Mouse (Mus musculus) adrenal gland, postnatal 4 days (tissue): ENCODE data around the gene Fbn1. TPM values are rescaled to one million over a fixed set of nuclear protein-coding genes. Genes with fewer than 3 reads are reported as not detected.

Experiments used
- DNase-seq, 2 experiments: peaks; one replicate each; pipeline ENCODE4 v3.0.0; 2021 to 2022; ENCODE audit warnings: low spot score in 2 of 2, mixed read lengths in 2 of 2
- total RNA-seq, 2 experiments: library from RNA; stranded (reverse); gene quantifications; 2 replicates each; pipeline ENCODE4 v1.2.3; 2021

Fbn1 gene
- total RNA-seq, 2 experiments from 2014 or later: 103 to 104 TPM

DNA sequence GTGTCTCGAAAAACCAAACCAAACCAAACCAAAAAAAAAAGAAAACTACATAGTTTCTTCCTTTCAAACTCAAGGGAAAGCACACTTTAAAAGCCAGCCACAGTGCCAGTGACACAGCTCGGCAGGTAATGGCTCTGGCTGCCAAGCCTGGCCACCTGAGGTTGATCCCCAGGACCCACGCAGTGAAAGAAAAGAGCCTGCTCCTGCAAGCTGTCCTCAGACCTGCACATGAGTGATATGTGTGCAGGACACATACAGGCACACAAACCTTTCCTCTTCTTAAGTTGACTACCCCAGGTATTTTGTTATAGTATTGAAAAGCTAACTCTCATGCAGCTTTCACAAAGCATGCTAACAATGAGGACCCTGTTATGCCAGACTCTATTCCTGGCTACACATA lies 107.7 kb downstream of the Fbn1 start:
- DNase-seq: no peak

DNA sequence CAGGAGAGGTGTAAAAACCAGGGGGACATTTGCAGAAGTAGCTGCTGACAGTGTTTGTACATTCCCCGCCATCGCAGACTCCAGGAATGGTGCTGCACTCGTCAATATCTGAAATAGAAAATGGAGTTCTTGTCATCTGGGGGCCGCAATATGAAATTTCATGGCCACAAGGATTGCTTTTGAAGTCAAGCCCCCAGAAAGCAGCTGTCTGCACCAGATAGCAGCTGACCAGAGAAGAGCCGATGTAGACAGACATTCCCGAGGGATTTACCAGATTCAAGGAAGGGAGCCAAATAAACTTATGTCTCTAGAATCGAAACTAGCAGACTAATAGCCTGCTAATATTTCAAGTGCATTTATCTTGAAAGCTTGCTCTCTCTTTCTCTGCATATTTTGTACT lies 110.0 kb downstream of the Fbn1 start:
- no peak for DNase-seq

DNA sequence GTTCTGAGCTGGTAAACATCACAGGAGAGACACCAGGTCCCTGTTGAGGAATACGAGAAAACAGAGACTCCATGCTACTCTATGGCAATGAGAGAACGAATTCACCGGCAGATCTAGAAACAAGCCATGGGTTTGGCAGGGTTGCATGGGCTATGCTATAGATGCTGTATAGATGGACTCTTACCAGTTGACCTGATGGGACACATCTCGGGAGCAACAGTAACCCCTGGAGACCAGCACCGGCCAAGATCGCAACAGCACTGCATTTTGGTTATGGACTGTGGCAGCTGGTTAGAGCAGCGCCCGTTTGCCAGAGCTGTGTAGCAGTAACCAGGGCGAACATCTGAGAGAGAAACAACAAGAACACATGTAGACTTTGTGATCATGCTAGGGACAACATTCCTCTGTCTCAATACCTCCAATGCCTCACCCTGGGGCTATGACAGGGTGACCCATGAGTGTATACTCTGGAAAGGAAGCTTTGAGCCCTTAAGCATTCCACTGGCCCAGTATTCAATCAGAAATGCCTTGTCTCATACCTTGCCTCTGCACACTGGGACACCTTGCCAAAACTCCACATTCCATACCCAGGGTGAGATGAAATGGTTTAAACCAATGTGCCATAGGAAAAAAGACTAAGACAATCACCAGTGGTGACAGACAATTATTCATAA lies 113.2 kb downstream of the Fbn1 start:
- no peak for DNase-seq

DNA sequence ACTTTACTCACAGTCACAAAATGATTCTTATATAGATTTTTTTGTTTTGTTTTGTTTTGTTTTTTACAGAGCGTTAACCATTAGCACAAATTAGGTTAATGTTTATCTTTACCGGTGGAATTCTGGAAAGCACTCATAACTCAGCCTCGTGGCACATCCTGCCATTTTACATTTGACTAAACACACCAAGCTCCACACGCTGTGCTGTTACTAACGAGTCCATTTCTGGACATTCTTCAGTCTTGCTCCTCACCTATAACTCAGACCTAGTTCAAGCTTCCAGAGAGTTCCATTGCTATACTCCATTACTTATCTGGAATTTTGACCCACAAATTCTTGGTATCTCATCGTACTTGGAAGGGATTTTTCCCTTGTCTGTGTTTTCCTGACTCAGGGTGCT lies 116.2 kb downstream of the Fbn1 start:
- DNase-seq: no peak

DNA sequence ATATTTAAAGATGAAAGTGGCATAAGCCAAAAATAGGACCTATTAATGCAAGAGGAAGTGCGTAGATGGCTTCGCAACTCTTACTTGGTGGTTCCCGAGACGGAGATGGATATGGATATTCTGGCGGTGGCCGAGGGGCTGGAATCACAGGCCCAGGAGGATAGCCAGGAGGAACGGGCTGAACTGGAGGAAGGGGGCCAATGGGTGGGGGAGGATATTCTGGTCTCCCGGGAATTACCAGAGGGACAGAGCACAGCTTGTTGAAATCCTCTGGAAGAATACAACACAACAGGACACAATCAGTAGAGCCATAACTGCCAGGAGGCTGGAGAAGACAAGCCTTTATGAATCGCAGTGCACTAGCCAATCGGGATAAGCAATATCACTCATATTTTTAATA lies 118.0 kb downstream of the Fbn1 start:
- DNase-seq: no peak

DNA sequence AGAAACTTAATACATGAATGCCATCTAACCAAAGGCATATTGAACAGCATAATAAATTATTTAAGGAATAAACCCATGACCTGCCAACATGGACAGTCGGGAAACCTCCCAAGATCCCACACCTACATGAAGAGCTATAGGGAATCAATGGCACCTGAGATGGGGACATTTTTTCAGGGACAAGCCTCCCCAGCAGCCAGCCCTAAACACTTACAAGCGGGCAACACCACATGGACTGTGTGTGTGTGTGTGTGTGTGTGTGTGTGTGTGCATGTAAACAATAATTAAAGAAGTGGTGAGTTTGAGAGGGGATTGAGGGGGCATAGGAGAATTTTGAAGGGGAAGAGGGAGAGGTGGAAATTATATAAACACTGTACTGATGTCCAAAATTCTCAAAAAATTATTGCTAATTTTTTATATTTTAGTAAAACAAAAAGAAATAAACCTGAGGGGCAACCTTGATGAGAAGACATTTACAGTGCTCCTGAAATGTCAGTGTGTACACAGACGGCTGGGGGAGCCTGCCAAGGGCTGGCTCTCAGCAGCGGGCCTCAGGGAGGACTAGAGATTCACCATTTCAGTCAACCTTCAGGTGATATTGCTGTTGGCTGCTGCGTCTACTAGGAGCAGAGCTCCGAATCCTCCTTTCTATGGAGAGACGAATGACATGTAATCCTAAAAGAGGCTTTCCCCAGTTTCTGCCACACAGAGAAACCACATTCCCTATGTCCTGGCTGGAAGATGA lies 121.4 kb downstream of the Fbn1 start:
- no peak for DNase-seq

DNA sequence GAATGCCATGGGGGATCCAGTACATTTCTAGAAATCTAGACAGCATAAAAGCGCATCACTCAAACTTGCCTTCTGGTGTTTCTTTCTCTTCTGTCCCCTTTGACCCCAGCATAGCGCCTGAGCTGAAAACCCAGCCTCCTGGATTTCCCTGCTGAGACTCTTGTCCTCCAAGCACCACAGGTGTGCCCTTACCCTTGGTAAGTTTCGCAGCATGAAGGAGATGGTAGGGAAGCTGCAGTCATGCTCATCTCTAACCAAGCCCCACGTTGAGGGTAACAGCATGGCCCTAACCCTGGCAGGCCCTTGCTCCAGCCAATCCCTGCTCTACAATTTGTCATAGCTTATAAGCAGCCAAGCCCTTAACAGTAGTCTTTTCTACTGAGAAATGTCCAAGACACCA lies 122.9 kb downstream of the Fbn1 start:
- no peak for DNase-seq

DNA sequence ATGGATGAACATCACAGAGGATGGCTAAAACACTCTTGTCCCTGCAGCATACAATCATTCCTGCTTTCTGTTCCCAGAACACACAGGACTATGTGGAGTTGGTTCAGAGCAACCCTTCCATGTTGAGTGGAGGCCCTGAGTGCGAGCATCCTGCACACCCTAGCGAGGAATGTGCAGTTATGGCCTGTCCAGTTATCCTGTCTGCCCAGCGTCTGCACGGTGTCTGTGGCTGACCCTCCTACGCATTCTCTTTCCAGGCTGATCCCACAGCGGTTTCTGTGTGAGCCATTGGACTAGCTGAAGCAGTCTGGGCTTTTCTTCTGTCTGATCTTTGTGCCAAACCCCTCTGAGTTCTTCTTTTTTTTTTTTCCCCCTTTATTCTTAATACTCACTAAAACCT lies 123.4 kb downstream of the Fbn1 start:
- no peak for DNase-seq

DNA sequence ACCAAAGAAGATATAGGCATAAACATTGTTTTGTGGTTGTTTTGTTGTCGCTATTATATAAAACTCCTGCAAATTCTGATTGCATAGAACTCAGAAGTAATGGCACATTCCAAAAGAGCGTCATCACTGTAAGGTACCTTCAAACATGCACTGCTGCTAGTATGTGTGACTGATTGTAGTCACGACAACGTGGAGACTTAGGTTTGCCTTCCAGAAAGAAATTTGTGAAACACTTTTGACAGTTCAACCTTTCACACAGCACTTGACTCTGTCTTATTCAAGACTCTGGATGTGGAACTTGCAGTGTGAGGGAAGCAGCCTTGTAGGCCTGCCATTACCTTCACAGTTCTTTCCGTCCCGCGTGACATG lies 124.5 kb downstream of the Fbn1 start:
- DNase-seq: no peak

DNA sequence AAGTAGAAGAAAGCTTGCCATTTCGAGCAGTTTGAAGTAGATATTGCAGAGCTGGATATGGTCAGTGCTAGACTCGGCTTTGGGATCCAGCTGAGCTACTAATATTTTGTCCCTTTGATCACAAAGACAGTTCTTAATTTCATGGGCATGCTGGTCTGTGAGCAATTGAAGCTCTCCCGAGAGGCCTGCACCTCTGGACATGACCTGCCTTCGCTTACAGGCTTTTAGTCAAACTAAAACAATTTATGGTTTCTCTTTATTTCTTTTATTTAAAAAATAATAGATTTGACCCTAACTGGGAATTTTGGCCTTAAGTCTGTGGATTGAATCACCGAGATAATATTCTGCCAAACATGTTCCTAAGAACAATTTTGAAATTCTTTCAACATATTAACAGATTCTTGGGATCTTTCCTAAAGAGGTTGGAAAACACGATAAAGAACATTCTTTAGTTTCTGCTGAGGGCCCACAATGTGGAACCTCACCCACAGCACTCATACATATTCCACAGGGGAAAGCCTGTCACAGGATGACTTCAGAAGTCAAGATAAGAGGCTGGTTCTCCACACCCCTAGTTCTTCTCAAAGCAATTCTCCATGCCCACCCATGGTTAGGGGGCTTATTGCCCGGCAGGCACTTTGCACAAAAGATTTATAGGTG lies 125.0 kb downstream of the Fbn1 start:
- DNase-seq: no peak

DNA sequence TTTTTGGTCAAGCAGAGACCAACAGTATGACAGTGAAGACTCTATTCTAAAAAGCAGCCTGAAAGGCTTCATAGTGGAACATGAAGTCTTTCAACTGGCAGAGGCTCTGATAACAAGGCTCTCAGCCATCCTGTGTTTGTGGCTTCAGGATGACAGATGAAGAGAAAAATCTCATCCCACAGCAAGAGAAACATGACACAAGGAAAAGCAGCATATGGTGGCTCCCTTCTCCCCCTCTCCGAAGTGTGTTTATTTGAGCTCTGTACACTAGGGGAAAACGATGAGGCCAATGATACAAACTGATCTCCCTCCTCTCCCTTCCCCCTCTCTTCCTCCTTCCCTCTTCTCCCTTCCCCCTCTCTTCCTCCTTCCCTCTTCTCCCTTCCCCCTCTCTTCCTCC lies 127.7 kb downstream of the Fbn1 start:
- DNase-seq: no peak

DNA sequence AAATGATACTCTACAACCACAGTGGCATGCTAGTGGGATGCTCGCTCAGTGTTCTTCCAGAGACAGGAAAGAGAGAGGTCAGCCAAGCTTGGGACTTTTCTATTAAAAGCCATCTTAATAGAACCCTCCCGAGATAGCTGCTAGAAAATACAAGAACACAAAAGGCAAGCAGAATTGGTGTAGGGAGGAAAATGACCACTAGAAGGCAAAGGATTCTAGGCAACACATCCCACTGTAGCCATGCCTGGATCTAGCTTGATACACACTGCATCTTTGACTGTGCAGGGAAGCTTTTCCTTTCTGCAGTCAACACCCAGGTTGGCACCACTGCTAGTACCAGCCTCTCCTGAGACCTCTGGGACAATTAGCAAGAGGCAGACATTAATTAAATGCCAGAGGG lies 128.6 kb downstream of the Fbn1 start:
- no peak for DNase-seq

DNA sequence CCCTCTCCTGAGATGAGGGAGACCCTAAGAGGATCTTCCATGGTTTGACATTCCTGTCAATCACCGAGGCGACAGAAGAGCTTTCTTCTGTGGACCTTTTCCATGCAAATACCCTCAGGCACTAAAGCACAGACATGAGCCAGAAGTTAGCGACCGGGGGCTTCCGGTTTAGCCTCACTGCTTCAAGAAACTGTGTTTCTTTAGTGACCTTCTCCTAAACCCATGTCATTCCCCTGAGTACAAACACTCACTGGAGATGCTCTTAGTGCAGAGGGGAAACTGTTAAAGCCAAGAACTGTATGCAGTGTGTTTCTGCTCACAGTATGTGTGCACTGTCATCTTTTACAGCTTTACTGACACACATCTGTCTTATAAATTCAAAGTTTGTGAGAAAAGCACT lies 131.9 kb downstream of the Fbn1 start:
- no peak for DNase-seq

DNA sequence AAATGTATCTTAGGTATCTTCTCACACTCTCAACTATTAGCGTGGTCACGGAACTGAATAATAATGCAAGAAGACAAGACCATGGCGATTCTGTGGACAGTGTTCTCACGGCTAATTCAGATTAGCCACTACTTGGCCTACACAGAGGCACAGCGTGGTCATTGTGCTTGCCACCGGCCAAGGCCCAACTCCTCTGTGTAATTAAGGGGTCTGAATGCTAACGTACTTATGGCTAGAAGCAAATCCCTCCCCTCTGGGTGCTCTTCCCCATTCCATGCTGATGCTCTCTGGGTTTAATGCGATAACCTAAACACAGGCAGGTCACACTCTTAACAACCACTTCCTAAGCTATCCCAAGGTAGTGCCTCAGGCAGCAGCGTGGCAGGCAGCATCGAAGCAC lies 132.5 kb downstream of the Fbn1 start:
- DNase-seq: no peak

DNA sequence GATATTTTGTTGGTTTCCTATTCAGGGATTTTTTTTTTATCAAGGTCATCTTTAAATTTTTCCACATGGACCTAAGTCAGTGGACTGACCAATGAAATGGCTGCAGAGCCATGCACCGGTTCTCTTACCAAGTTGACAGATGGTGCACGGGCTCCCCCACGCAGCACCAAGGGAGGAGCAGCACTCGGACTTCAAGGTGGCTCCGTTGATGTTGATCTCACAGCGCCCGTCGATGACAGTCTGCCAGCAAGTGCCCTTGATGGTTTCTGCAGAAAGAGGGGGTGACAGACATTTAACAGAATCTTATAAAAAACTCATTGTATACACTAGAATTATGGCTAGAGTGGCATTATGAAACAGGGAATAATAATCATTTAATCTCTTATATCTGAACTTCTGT lies 138.1 kb downstream of the Fbn1 start:
- DNase-seq: no peak

DNA sequence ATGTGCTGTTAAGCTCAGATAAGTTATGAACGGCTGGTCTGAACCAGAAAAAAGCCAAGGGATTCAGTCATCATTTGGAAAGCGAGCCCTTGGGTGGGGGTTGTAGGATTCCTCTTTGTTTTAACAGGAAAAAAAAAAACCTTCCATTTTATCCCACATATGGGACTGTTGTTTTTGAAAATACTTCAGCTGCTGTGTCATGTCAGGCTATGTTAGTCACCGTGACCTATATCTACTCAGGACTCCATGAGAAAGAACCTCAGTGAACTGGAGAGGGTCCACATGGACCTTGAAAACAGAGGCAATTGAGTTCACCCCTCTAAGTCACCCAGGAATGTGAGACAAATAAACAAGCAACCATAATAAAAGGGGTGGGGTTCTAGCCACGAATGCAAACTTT lies 139.2 kb downstream of the Fbn1 start:
- no peak for DNase-seq

DNA sequence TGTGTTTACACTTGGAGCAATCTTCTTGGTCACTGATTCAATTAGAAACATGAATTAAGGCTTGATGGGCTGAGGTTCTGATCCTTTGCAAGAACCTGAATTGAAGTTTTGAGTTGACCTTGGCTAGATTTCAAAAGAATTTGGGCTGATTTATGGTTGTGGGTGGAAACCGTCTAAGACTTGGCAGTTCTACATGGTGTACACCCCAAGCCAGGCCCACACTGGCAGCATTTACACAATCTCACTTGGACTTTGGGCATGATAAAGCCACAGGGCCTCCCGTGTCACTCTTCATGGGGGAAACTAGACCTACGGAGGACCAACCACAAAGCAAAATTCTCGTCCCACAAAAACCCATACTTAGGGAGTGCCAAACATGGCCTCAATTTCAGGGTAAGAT lies 146.1 kb downstream of the Fbn1 start:
- no peak for DNase-seq

DNA sequence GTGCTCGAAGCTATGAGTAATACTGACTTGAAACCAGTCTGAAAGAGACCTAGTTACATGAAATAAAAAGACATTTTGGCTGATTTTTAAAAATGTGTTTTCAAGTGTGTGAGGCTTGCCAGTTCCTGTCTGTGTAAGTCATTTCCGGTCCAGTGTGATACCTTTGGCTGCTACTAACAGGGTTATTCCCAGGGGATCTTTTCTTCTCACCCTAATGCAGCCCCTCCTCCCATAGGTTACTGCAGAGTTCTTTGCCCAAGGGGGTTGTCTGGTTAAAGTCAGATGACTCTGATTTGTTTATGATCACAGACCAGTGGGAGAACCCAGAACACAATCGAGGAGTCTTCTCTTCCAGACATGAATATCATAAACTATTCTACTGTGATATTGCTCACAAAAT lies 151.3 kb downstream of the Fbn1 start:
- DNase-seq: no peak

DNA sequence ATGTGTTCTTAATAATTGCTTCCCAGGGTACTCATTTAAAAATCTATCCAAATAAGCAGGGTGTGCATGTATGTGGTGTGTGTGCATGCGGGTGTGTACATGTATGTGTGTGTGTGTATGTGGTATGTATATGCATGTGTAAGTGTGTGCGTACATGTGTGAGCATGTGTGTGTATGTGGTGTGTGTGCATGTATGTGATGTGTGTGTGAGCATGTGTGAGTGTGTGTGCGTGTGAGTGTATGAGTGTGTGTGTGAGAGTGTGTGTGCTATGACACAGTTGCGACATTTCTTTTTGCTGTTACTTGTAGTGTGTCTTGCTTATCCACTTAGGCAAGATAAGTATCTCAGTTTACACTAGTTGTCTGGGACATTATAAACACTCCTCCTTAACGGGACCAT lies 151.7 kb downstream of the Fbn1 start:
- no peak for DNase-seq

DNA sequence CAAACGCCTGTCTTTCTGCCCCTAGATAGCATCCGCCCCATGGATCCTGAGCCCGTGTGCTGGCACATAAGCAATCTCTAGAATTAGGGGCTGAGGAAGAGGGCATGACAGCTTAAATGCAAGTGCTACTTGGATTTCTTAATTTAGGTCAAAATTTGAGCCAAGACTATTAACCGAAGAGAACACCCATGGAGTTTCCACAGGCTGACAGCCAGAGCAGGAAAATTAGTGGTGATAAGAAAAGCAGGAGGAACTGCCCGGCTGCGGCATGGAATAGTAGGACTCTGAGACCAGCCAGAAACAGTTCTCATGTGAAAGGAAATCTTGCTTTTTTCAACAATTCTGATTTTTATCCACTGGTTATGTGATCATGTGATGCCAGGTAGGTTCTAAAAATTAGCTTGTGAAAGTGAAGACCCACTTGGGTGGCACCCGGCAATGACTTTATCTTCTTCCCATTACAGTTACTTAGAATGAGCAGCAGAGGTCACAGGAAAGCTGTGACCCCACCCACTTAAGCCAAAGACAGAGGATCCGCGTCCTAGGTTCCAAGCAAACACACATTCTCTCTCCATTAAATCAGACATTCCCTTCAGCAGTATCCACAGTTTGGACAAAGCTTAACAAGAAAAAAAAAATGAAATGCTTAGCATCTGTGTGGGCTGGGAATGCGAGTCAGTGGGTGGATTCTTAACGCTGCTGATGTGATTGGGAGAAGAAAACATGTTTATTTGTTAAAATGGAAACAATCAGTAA lies 152.4 kb downstream of the Fbn1 start:
- no peak for DNase-seq

DNA sequence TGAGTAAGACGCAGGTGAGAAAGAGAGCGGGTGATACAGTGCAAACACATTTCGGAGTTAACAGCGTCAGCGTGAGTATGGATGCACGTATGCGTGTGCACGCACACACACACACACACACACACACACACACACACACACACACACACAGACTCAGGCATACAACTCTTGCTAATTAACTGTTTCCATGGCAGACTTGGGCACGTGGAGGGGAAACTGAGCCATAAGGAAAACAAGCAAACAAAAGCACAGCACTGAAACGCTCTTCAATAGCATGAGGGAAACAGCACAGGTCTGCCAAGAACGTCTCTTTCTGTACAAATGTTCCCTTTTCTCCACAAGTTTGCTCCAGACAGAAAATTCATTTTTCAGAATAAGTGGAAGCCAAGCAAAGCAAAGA lies 153.2 kb downstream of the Fbn1 start:
- no peak for DNase-seq

DNA sequence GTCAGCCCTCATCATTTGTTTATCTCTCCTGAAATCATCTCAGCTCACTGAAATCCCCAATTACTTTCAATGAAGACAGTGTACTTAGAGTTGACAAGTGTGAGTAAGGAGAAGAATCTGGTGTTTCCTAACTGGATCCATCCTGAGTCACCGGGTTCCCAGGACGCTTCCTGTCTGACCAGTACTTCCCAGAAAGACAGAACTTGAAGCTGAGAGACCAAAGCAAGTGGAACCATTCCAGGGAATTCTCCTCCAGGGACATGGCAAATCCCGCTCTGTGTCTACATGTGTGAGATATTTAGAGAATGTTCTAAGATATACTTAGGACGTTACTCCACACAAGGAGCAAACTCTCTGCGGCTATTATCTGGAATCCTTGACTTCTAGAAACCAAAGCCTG lies 158.6 kb downstream of the Fbn1 start:
- DNase-seq: no peak
